Mouse (Mus musculus) NIH3T3 (cell line): ENCODE results near the gene Pdcd1lg2.

Experiments used
- DNase-seq: peaks from one replicate; pipeline ENCODE4 v3.0.0-alpha.2; 2012; ENCODE audit warnings: low read depth

The Pdcd1lg2 gene

GRCm38 (mm10) chr19:29418661-29419115 lies 8.0 kb downstream of the Pdcd1lg2 start:
- DNase-seq = no peak

- no peak for DNase-seq
Measured at GRCm38 (mm10) chr19:29419506-29419905, 8.8 kb downstream of the Pdcd1lg2 start.

- DNase-seq = peak; percentile 28
Measured at GRCm38 (mm10) chr19:29419946-29420345, 9.2 kb downstream of the Pdcd1lg2 start.

- DNase-seq = no peak
Measured at GRCm38 (mm10) chr19:29420397-29420796, 9.7 kb downstream of the Pdcd1lg2 start.

- DNase-seq = no peak
Measured at GRCm38 (mm10) chr19:29422013-29422645, 11.4 kb downstream of the Pdcd1lg2 start.

- DNase-seq = no peak
Measured at GRCm38 (mm10) chr19:29422796-29423195, 12.1 kb downstream of the Pdcd1lg2 start.

GRCm38 (mm10) chr19:29430516-29430915 lies 19.8 kb downstream of the Pdcd1lg2 start:
- no peak for DNase-seq

- no peak for DNase-seq
Measured at GRCm38 (mm10) chr19:29430953-29431352, 20.2 kb downstream of the Pdcd1lg2 start.

- DNase-seq = no peak
Measured at GRCm38 (mm10) chr19:29436793-29437479, 26.2 kb downstream of the Pdcd1lg2 start.

GRCm38 (mm10) chr19:29437849-29438248 lies 27.1 kb downstream of the Pdcd1lg2 start:
- no peak for DNase-seq

- no peak for DNase-seq
Measured at GRCm38 (mm10) chr19:29439242-29439641, 28.5 kb downstream of the Pdcd1lg2 start.

- DNase-seq = no peak
Measured at GRCm38 (mm10) chr19:29442492-29442891, 31.8 kb downstream of the Pdcd1lg2 start.

GRCm38 (mm10) chr19:29444364-29444763 lies 33.6 kb downstream of the Pdcd1lg2 start:
- DNase-seq = no peak

GRCm38 (mm10) chr19:29448373-29448772 lies 37.7 kb downstream of the Pdcd1lg2 start:
- no peak for DNase-seq

- no peak for DNase-seq
Measured at GRCm38 (mm10) chr19:29450376-29450775, 39.7 kb downstream of the Pdcd1lg2 start.

GRCm38 (mm10) chr19:29454141-29454601 lies 43.5 kb downstream of the Pdcd1lg2 start:
- DNase-seq = no peak

GRCm38 (mm10) chr19:29455156-29455555 lies 44.4 kb downstream of the Pdcd1lg2 start:
- no peak for DNase-seq

- DNase-seq = no peak
Measured at GRCm38 (mm10) chr19:29457982-29458381, 47.3 kb downstream of the Pdcd1lg2 start.

GRCm38 (mm10) chr19:29462462-29462861 lies 51.7 kb downstream of the Pdcd1lg2 start:
- DNase-seq = no peak

GRCm38 (mm10) chr19:29463645-29464395 lies 53.1 kb downstream of the Pdcd1lg2 start:
- no peak for DNase-seq

GRCm38 (mm10) chr19:29466819-29467218 lies 56.1 kb downstream of the Pdcd1lg2 start:
- DNase-seq = no peak

GRCm38 (mm10) chr19:29468941-29469685 lies 58.4 kb downstream of the Pdcd1lg2 start:
- DNase-seq = peak; percentile 12
